Mouse (Mus musculus): ENCODE results near the gene Tgfbi. TPM values are rescaled to one million over a fixed set of nuclear protein-coding genes. Genes with fewer than 3 reads are reported as not detected.

Tgfbi gene
- total RNA-seq, 2 experiments from 2014 or later = 18.6 to 21.2 TPM

GRCm38 (mm10) chr13:56597296-56597695 is 12.0 kb upstream of the Tgfbi start:
- no peak for DNase-seq
- intact Hi-C loops (cut with DNase I) = no loop called here

- DNase-seq = peak; percentile 66
- intact Hi-C loops (cut with DNase I) = no loop called here
These were observed 11.3 kb upstream of the Tgfbi start for GRCm38 (mm10) chr13:56597831-56598612.

- no peak for DNase-seq
- intact Hi-C loops (cut with DNase I) = no loop called here
These were observed 9.8 kb upstream of the Tgfbi start for GRCm38 (mm10) chr13:56599511-56599910.

- DNase-seq = peak; percentile 81 to 86
- intact Hi-C loops (cut with DNase I) = no loop called here
These were observed 9.0 kb upstream of the Tgfbi start for GRCm38 (mm10) chr13:56600216-56600890.

GRCm38 (mm10) chr13:56601199-56601598 is 8.1 kb upstream of the Tgfbi start:
- intact Hi-C loops (cut with DNase I) = no loop called here
- peak; percentile 60 to 69 for DNase-seq

GRCm38 (mm10) chr13:56605503-56605902 is 3.8 kb upstream of the Tgfbi start:
- intact Hi-C loops (cut with DNase I) = no loop called here
- DNase-seq = no peak

GRCm38 (mm10) chr13:56606724-56607123 is 2.6 kb upstream of the Tgfbi start:
- intact Hi-C loops (cut with DNase I) = no loop called here
- no peak for DNase-seq

GRCm38 (mm10) chr13:56607225-56607624 is 2.1 kb upstream of the Tgfbi start:
- intact Hi-C loops (cut with DNase I) = no loop called here
- no peak for DNase-seq

- no peak for DNase-seq
- intact Hi-C loops (cut with DNase I) = no loop called here
These were observed 1.5 kb upstream of the Tgfbi start for GRCm38 (mm10) chr13:56607846-56608245.

- intact Hi-C loops (cut with DNase I) = loop anchor here (5.0 kb wide), 1 partner anchor 534 kb away; no protein-coding TSS in a partner anchor
These were observed 1.8 kb downstream of the Tgfbi start for GRCm38 (mm10) chr13:56611129-56611528.

GRCm38 (mm10) chr13:56611741-56612140 is 2.4 kb downstream of the Tgfbi start:
- intact Hi-C loops (cut with DNase I) = loop anchor here (5.0 kb wide), 1 partner anchor 534 kb away; no protein-coding TSS in a partner anchor
- peak in 1 of 2 experiments; percentile 16 for DNase-seq

More at GRCm38 (mm10) chr13:56611129-56611528, 1.8 kb downstream of the Tgfbi start:
- no peak for DNase-seq

GRCm38 (mm10) chr13:56612331-56612730 is 3.0 kb downstream of the Tgfbi start:
- intact Hi-C loops (cut with DNase I) = loop anchor here (5.0 kb wide), 1 partner anchor 535 kb away; no protein-coding TSS in a partner anchor
- DNase-seq = peak in 1 of 2 experiments; percentile 49

GRCm38 (mm10) chr13:56613366-56613998 is 4.2 kb downstream of the Tgfbi start:
- intact Hi-C loops (cut with DNase I) = loop anchor here (5.0 kb wide), 1 partner anchor 536 kb away; no protein-coding TSS in a partner anchor

GRCm38 (mm10) chr13:56614768-56615167 is 5.4 kb downstream of the Tgfbi start:
- intact Hi-C loops (cut with DNase I) = loop anchor here (5.0 kb wide), 1 partner anchor 537 kb away; no protein-coding TSS in a partner anchor
- no peak for DNase-seq

More at GRCm38 (mm10) chr13:56613366-56613998, 4.2 kb downstream of the Tgfbi start:
- peak; percentile 68 to 71 for DNase-seq

- DNase-seq = no peak
- intact Hi-C loops (cut with DNase I) = no loop called here
These were observed 5.9 kb downstream of the Tgfbi start for GRCm38 (mm10) chr13:56615223-56615622.

GRCm38 (mm10) chr13:56615864-56616263 is 6.5 kb downstream of the Tgfbi start:
- peak in 1 of 2 experiments; percentile 36 for DNase-seq
- intact Hi-C loops (cut with DNase I) = no loop called here

GRCm38 (mm10) chr13:56616386-56616785 is 7.1 kb downstream of the Tgfbi start:
- no peak for DNase-seq
- intact Hi-C loops (cut with DNase I) = no loop called here

- intact Hi-C loops (cut with DNase I) = no loop called here
- peak in 1 of 2 experiments; percentile 54 for DNase-seq
These were observed 7.9 kb downstream of the Tgfbi start for GRCm38 (mm10) chr13:56617197-56617596.

- intact Hi-C loops (cut with DNase I) = no loop called here
- DNase-seq = no peak
These were observed 13.0 kb downstream of the Tgfbi start for GRCm38 (mm10) chr13:56622201-56622757.

- DNase-seq = no peak
- intact Hi-C loops (cut with DNase I) = no loop called here
These were observed 17.2 kb downstream of the Tgfbi start for GRCm38 (mm10) chr13:56626524-56626923.

GRCm38 (mm10) chr13:56630081-56630480 is 20.8 kb downstream of the Tgfbi start:
- intact Hi-C loops (cut with DNase I) = no loop called here
- no peak for DNase-seq
